Mouse (Mus musculus) liver, adult 2 months (tissue): ENCODE data around the gene Myl6b. TPM values are rescaled to one million over a fixed set of nuclear protein-coding genes. Genes with fewer than 3 reads are reported as not detected.
A peak's percentile ranks its signal among the peaks of the same experiment; 100 is the strongest.

Source experiments
- DNase-seq: peaks from one replicate; pipeline ENCODE4 v3.0.0-alpha.2; 2011; ENCODE audit warnings: low read depth, low spot score; ENCODE audit errors: extremely low read depth
- H3K27ac ChIP-seq: fragments of 200-500 bp; replicated peaks from 2 replicates; pipeline ENCODE4 v1.5.1; 2012; ENCODE audit warnings: low read depth, mild to moderate bottlenecking, control low read depth, inconsistent platforms, low read length; ENCODE audit not compliant: insufficient read depth
- H3K27me3 ChIP-seq: fragments of 200-500 bp; 2 replicates; pipeline ENCODE4 v1.6.1; 2012; ENCODE audit warnings: mild to moderate bottlenecking, moderate library complexity, low read length, inconsistent platforms; ENCODE audit not compliant: control insufficient read depth, insufficient read depth
- H3K36me3 ChIP-seq: fragments of 200-500 bp; 2 replicates; pipeline ENCODE4 v1.6.1; 2012; ENCODE audit warnings: low read length, inconsistent platforms; ENCODE audit not compliant: control insufficient read depth, insufficient read depth
- H3K4me1 ChIP-seq: fragments of 200-500 bp; 2 replicates; pipeline ENCODE4 v1.6.1; 2011; ENCODE audit warnings: low read length; ENCODE audit not compliant: control insufficient read depth, insufficient read depth
- H3K4me3 ChIP-seq: fragments of 200-500 bp; 2 replicates; pipeline ENCODE4 v1.5.1; 2011; ENCODE audit warnings: low read depth, mild to moderate bottlenecking, control low read depth, low read length, moderate library complexity; ENCODE audit not compliant: insufficient read depth
- H3K79me2 ChIP-seq: fragments of 200-500 bp; 2 replicates; pipeline ENCODE4 v1.6.1; 2012; ENCODE audit warnings: inconsistent platforms, mild to moderate bottlenecking, low read length, moderate library complexity; ENCODE audit not compliant: control insufficient read depth, insufficient read depth
- H3K9ac ChIP-seq: fragments of 200-500 bp; 2 replicates; pipeline ENCODE4 v1.6.1; 2012; ENCODE audit warnings: low read depth, mild to moderate bottlenecking, control low read depth, inconsistent platforms, low read length
- CTCF ChIP-seq: fragments of 200-500 bp; IDR thresholded peaks from 2 replicates; pipeline ENCODE4 v1.5.1; 2011; ENCODE audit warnings: low read depth, low read length, control low read depth
- POLR2A ChIP-seq: fragments of 200-500 bp; IDR thresholded peaks from 2 replicates; pipeline ENCODE4 v1.6.1; 2011; ENCODE audit warnings: low read length, control low read depth; ENCODE audit not compliant: insufficient read depth; ENCODE audit errors: extremely low read depth
- WGBS: fragments of 180-500 bp; shearing (Covaris S2); methylation state at CpG from one replicate; pipeline ENCODE4 v1.1.7; 2018; 5-methylcytosine and 5-hydroxymethylcytosine counted together
- polyA plus RNA-seq: library from polyadenylated mRNA; depleted of rRNA; stranded (reverse); fragments of >200 nt; gene quantifications from 2 replicates; pipeline ENCODE4 v1.2.3, GENCODE M21; 2012
- total RNA-seq: library from RNA; depleted of rRNA; stranded (reverse); fragments of >200 nt; gene quantifications from 2 replicates; pipeline ENCODE4 v1.2.3, GENCODE M21; 2014

The Myl6b gene
- total and polyA plus RNA-seq, 2 experiments = 0.28 to 1.1 TPM

- Histone ChIP-seq H3K27me3 (no peaks in the 10 kb centered on the region), H3K4me3 (no peak overlapping the region), H3K36me3 (no peaks in the 10 kb centered on the region), H3K9ac (no peak overlapping the region), H3K4me1 (no peaks in the 10 kb centered on the region), H3K27ac (no peak overlapping the region), H3K79me2 (no peaks in the 10 kb centered on the region)
- 79% methylated on average over 4 of the region's 4 CpGs for WGBS
- TF ChIP-seq CTCF (no peak), POLR2A (no peak)
- no peak for DNase-seq
Observed at GRCm38 (mm10) chr10:128535624-128536265, 37.3 kb upstream of the Myl6b start.

GRCm38 (mm10) chr10:128535206-128535605 lies 36.7 kb upstream of the Myl6b start:
- Histone ChIP-seq H3K9ac (no peak overlapping the region), H3K4me1 (no peaks in the 10 kb centered on the region), H3K36me3 (no peaks in the 10 kb centered on the region), H3K4me3 (no peak overlapping the region), H3K27me3 (no peaks in the 10 kb centered on the region), H3K79me2 (no peaks in the 10 kb centered on the region), H3K27ac (no peak overlapping the region)
- TF ChIP-seq CTCF = no peak
- TF ChIP-seq POLR2A = no peak
- WGBS = 84% methylated on average over 2 of the region's 2 CpGs
- DNase-seq = no peak

GRCm38 (mm10) chr10:128526366-128527356 lies 28.2 kb upstream of the Myl6b start:
- Histone ChIP-seq H3K9ac (peak overlapping the region; percentile 62), H3K4me1 (no peaks in the 10 kb centered on the region; the same call in 1 of the 2 replicates), H3K27me3 (no peaks in the 10 kb centered on the region), H3K27ac (peak overlapping the region; percentile 5; the same call in 1 of the 2 replicates), H3K4me3 (peak overlapping the region; percentile 42), H3K79me2 (no peaks in the 10 kb centered on the region), H3K36me3 (no peaks in the 10 kb centered on the region)
- 30% methylated on average over 28 of the region's 28 CpGs for WGBS
- no peak for DNase-seq
- TF ChIP-seq CTCF = no peak
- no peak for TF ChIP-seq POLR2A

- Histone ChIP-seq H3K79me2 (no peaks in the 10 kb centered on the region), H3K36me3 (no peaks in the 10 kb centered on the region), H3K27ac (peak within 1 kb of the TSS; percentile 5; the same call in 1 of the 2 replicates), H3K4me3 (peak within 1 kb of the TSS; percentile 62), H3K9ac (peak within 1 kb of the TSS; percentile 73), H3K27me3 (no peaks in the 10 kb centered on the region), H3K4me1 (no peaks in the 10 kb centered on the region; the same call in 1 of the 2 replicates)
- under 1% methylated on average over 37 of the region's 37 CpGs for WGBS
- DNase-seq = peak; percentile 99
- TF ChIP-seq POLR2A (peak; percentile 76), CTCF (0 out of 2 replicates have a peak, but pooled peaks have one; percentile 5)
Observed at GRCm38 (mm10) chr10:128525671-128526308, 27.3 kb upstream of the Myl6b start, which contains the start of gene Esyt1. Gene Esyt1 (minus strand): TSS chr10:128525871.

- TF ChIP-seq CTCF (no peak), POLR2A (no peak)
- Histone ChIP-seq H3K27ac (no peak overlapping the region), H3K4me1 (no peaks in the 10 kb centered on the region; the same call in 1 of the 2 replicates), H3K36me3 (no peaks in the 10 kb centered on the region), H3K27me3 (no peaks in the 10 kb centered on the region), H3K79me2 (no peaks in the 10 kb centered on the region), H3K4me3 (peak overlapping the region; percentile 62), H3K9ac (peak overlapping the region; percentile 73)
- WGBS = 6% methylated on average over 58 of the region's 58 CpGs
- no peak for DNase-seq
Observed at GRCm38 (mm10) chr10:128524732-128525662, 26.5 kb upstream of the Myl6b start.
